Mouse (Mus musculus) liver, embryonic 14.5 days (tissue): ENCODE results near the gene Mex3d. TPM values are rescaled to one million over a fixed set of nuclear protein-coding genes. Genes with fewer than 3 reads are reported as not detected.

Source experiments
- ATAC-seq: fragments of 200-750 bp; cut with Nextera tagmentation; 2 replicates; pipeline ENCODE4 v1.8.0; 2017; ENCODE audit warnings: moderate number of reproducible peaks, mild to moderate bottlenecking, moderate library complexity; ENCODE audit not compliant: insufficient read depth
- DNase-seq, 3 experiments: peaks; one replicate each; pipeline ENCODE4 v3.0.0-alpha.2; 2012 to 2013; ENCODE audit warnings: low read depth in 3 of 3, low spot score in 3 of 3
- H3K27ac ChIP-seq: fragments of 300-500 bp; sonication (generic); 2 replicates; pipeline ENCODE4 v1.5.1; 2014; ENCODE audit warnings: moderate library complexity, mild to moderate bottlenecking, control low read depth, inconsistent platforms
- H3K27me3 ChIP-seq: fragments of 300-500 bp; sonication (generic); 2 replicates; pipeline ENCODE4 v1.6.1; 2014; ENCODE audit warnings: mild to moderate bottlenecking, low read length, moderate library complexity; ENCODE audit not compliant: control insufficient read depth, insufficient read depth
- H3K36me3 ChIP-seq: fragments of 300-500 bp; sonication (generic); replicated peaks from 2 replicates; pipeline ENCODE4 v1.6.1; 2014; ENCODE audit warnings: low read depth; ENCODE audit not compliant: control insufficient read depth, insufficient read depth
- H3K4me1 ChIP-seq, 2 experiments: fragments of 200-500 bp in 1 of 2; fragments of 300-500 bp in 1 of 2; sonication (generic) in 1 of 2; replicated peaks; 2 replicates each; pipeline ENCODE4 v1.6.1; 2012 to 2014; ENCODE audit warnings: antibody characterized with exemption in 1 of 2, inconsistent platforms in 1 of 2, low read length in 1 of 2; ENCODE audit not compliant: control insufficient read depth in 2 of 2, insufficient read depth in 2 of 2
- H3K4me2 ChIP-seq: fragments of 300-500 bp; sonication (generic); 2 replicates; pipeline ENCODE4 v1.6.1; 2014; ENCODE audit warnings: low read depth, mild to moderate bottlenecking, control low read depth, moderate library complexity
- H3K4me3 ChIP-seq, 2 experiments: fragments of 200-500 bp in 1 of 2; fragments of 300-500 bp in 1 of 2; sonication (generic) in 1 of 2; 2 replicates each; pipeline ENCODE4 v1.5.1; 2012 to 2014; ENCODE audit warnings: low read depth in 2 of 2, low read length in 2 of 2, mild to moderate bottlenecking in 2 of 2, control low read depth in 1 of 2, inconsistent platforms in 1 of 2, moderate library complexity in 1 of 2; ENCODE audit not compliant: insufficient read depth in 1 of 2
- H3K9ac ChIP-seq: fragments of 300-500 bp; sonication (generic); replicated peaks from 2 replicates; pipeline ENCODE4 v1.6.1; 2014; ENCODE audit warnings: mild to moderate bottlenecking, control low read depth, moderate library complexity
- H3K9me3 ChIP-seq: fragments of 300-500 bp; sonication (generic); 2 replicates; pipeline ENCODE4 v1.6.1; 2016; ENCODE audit warnings: low read length, mixed read lengths; ENCODE audit not compliant: control insufficient read depth
- CTCF ChIP-seq: IDR thresholded peaks from 2 replicates; pipeline ENCODE4 v1.5.1; 2016; ENCODE audit warnings: antibody characterized with exemption, low read depth, control low read depth
- EP300 ChIP-seq: IDR thresholded peaks from 2 replicates; pipeline ENCODE4 v1.6.1; 2016; ENCODE audit warnings: antibody characterized with exemption, low read depth
- WGBS: fragments of 180-500 bp; shearing (Covaris S2); extraction: QIAGEN DNeasy Blood & Tissue Kit; methylation state at CpG from one replicate; pipeline ENCODE4 v1.1.7; 2014; ENCODE audit not compliant: insufficient replicate concordance; 5-methylcytosine and 5-hydroxymethylcytosine counted together
- polyA plus RNA-seq, 2 experiments: library from polyadenylated mRNA; depleted of rRNA in 1 of 2; stranded (reverse) in 1 of 2; unstranded in 1 of 2; fragments of >200 nt; fragmentation: Nextera tagmentation in 1 of 2; extraction: Ambion mirVana in 1 of 2; gene quantifications; 2 replicates each; pipeline versions ENCODE4 v1.2.1 to v1.2.3; 2012 to 2014

Mex3d gene
- polyA plus RNA-seq, 2 experiments = 0.55 to 3.3 TPM

DNA sequence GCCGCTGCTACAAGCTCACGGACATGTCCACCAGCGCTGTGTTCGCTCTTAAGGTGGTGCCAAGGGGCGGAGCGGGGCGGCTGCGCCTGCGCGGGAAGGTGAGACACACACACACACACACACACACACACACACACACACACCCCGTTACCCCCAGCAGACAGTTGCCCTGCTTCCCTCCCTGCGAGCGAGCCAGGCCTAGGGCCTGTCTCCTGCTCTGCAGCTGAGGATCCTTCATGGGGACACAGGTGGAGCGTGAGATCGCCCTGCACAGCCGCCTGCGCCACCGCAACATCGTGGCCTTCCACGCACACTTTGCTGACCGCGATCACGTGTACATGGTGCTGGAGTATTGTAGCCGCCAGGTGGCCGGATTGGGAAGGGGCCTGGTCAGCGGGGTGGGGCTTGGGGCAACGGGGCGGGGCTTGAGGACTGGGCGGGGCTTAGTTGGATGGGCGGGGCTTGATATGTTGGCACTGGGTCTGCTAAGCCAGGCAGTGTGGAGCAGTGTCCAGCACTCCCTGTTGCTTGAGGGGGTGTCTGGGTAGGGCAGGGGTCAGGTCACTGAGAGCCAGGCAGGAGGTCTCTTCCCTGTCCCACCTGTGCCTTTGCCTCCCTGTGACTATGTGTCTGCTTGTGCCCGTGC, 29.3 kb downstream of the Mex3d start:
- Histone ChIP-seq H3K27ac (no peak overlapping the region), H3K9ac (no peak overlapping the region), H3K4me2 (peak overlapping the region; percentile 18; the same call in 1 of the 2 replicates), H3K27me3 (peaks cover 49% of the 10 kb centered on the region), H3K4me1 (no peaks in the 10 kb centered on the region), H3K9me3 (no peaks in the 10 kb centered on the region), H3K4me3 (no peak overlapping the region), H3K36me3 (no peaks in the 10 kb centered on the region)
- DNase-seq (no peak), ATAC-seq (0 out of 2 replicates have a peak, but pooled peaks have one; percentile 21)
- TF ChIP-seq CTCF (no peak; the same call in 1 of the 2 replicates), EP300 (no peak)
- 9% methylated on average over 31 of the region's 31 CpGs for WGBS

DNA sequence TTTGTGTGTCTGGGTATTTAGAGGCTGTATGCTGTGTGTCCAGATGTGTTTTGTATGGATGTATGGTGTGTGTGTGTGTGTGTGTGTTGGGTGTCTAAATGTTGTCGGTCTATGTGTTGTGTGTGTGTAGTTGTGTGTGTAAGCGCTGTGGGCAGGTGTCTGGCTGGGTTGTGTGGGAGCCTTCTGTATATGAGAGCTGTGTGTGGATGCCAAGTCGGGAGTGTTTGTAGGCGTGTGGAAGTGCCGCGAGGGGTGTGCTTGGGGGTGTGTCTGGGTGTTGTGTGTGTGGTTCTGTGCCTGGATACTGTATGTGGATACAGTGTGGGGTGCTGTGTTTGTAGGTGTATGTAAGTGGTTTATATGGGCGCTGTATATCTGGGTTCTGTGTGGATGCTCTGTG, 30.1 kb downstream of the Mex3d start:
- ATAC-seq = no peak
- Histone ChIP-seq H3K27me3 (peaks cover 53% of the 10 kb centered on the region), H3K9me3 (no peaks in the 10 kb centered on the region), H3K9ac (no peak overlapping the region), H3K4me1 (no peaks in the 10 kb centered on the region), H3K27ac (no peak overlapping the region), H3K4me2 (no peak overlapping the region), H3K4me3 (no peak overlapping the region), H3K36me3 (no peaks in the 10 kb centered on the region)
- WGBS = 29% methylated on average over 7 of the region's 7 CpGs
- TF ChIP-seq EP300 = no peak
- DNase-seq = no peak

DNA sequence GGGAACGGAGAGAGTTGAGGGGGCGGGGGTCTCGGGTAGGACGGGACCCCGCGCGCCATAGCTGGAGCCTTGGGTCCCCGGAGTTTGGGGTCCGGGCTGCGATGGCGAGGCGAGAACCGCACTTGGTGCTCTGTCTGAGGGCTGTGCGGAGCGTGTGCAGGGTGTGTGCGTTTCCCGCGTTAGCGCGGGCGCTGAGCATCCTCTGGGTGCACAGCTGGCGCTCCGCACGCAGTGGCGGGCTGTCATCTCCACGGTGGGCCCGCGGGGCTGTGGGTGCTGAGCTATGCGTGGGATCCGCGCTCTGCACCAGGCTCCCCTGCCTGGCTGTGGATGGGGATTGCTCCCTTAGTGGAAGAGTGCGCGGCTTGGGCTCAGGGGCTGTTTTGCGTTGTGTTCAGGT, 30.7 kb downstream of the Mex3d start:
- DNase-seq (no peak), ATAC-seq (no peak)
- Histone ChIP-seq H3K36me3 (no peaks in the 10 kb centered on the region), H3K4me3 (no peak overlapping the region), H3K4me1 (no peaks in the 10 kb centered on the region), H3K4me2 (no peak overlapping the region), H3K27ac (no peak overlapping the region), H3K27me3 (peaks cover 58% of the 10 kb centered on the region), H3K9ac (no peak overlapping the region), H3K9me3 (no peaks in the 10 kb centered on the region)
- WGBS = 4% methylated on average over 34 of the region's 34 CpGs
- TF ChIP-seq CTCF = no peak
- TF ChIP-seq EP300 = no peak

DNA sequence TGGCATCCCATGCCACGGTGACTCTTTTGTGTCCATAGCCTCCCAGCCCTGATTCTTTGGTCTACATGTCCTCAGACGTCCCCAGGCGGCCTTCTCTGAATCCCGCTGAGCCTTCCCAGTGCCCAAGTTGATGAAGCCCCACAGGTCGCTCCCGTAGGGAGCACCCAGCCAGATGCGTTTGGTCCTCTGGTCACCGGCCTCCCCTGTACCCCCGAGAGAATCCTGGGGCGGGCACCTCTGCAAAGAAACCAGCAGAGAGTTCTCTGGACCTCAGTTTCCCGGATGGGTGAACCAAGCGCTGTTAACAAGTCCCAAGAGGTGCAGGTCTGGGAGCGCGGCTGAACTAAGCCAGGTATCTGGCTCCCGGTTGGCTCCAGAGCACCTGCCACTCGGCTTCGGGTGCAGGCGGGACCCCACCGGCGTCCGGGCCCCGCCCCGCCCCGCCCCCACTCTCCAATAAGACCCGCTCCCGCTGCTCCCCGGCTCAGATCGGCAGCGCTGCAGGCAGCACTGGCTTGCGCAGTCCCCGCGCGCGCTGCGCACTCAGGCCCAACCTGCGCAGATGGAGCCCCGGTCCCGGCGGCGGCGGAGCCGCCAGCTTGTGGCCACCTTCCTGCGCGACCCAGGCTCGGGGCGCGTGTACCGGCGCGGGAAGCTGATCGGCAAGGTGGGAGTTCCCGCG, 31.3 kb downstream of the Mex3d start, which contains the start of gene Plk5:
Plk5 (plus strand) TSS at position 459 of the 682 bp plus-strand sequence.
- Histone ChIP-seq H3K27me3 (peaks cover 60% of the 10 kb centered on the region), H3K36me3 (no peaks in the 10 kb centered on the region), H3K4me1 (no peaks in the 10 kb centered on the region), H3K27ac (no peak within 1 kb of the TSS), H3K9me3 (no peaks in the 10 kb centered on the region), H3K9ac (no peak within 1 kb of the TSS), H3K4me3 (no peak within 1 kb of the TSS), H3K4me2 (no peak within 1 kb of the TSS)
- ATAC-seq (no peak), DNase-seq (no peak)
- TF ChIP-seq CTCF (no peak), EP300 (no peak)
- 3% methylated on average over 53 of the region's 53 CpGs for WGBS

DNA sequence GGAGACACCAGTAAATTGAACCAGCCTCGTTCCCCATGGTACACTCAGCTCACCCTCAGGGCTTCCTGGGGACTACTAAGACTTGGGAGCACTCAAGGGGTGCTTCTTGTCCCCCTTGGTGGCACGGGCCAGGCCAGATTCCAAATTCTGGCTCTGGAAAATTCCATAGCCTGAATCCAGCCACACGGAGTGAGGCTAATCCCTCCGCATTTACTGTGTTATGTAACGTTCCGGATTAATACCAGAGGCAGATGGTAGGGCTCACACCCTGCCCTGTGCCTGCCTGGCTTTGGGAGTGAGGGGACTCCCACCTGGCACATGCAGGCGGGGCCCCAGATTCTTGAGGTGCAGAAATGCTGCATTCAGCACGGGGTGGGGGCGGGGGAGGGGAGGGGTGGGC, 32.0 kb downstream of the Mex3d start:
- H3K36me3 ChIP-seq = no peaks in the 10 kb centered on the region
- no peak for DNase-seq
- TF ChIP-seq EP300 (no peak), CTCF (no peak)
- no peak overlapping the region for H3K4me3 ChIP-seq
- no peak for ATAC-seq
- no peaks in the 10 kb centered on the region for H3K4me1 ChIP-seq
- H3K9ac ChIP-seq = no peak overlapping the region
- peaks cover 65% of the 10 kb centered on the region for H3K27me3 ChIP-seq
- no peak overlapping the region for H3K27ac ChIP-seq
- H3K9me3 ChIP-seq = no peaks in the 10 kb centered on the region
- H3K4me2 ChIP-seq = no peak overlapping the region
- WGBS = 13% methylated on average over 8 of the region's 9 CpGs
